In the genomic region with DNA sequence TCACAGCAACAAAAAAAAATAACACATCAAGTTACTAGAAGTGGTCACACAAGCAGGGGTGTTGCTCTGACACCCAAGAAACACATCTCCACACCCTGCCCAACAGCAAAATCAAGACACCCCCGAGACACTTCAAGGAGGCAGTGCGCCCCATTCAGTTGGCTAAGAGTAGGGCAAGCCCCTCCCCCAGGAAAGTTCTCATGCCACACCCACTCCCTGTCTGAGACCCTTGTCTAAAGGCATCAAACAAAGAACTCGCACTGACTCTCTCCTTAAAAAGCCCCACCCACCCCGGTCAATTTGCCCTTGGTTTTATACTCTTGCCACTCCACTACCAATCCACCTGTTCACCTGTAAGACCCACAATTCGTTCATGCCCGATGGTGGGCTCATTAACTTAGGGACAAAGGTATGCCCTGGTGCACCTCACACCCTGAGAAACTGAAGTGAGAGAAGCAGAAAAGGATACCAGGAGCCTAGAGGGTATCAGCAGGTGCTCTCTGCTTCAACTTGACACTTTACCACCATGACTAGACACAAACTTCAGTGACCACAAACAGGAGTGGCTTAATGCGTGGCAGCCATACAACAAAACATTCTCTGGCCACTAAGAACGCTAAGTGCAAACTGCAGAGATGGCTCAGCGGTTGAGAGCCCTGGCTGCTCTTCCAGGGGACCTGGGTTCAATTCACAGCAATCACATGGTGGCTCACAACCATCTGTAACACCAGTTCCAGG, we compare ENCODE assay signal across 9 mouse cellular contexts. TPM values are rescaled to one million over a fixed set of nuclear protein-coding genes. Genes with fewer than 3 reads are reported as not detected.
DNase-seq lines count a peak whose midpoint lies in the region; ATAC-seq and TF ChIP-seq lines count a peak whose summit lies in the region.
"Had no signal": no experiment of that assay in that cellular context is flagged by ENCODE, and none has a peak within 500 bp of the region (broad histone marks: within the 10 kb centered on the region; RNA-seq: fewer than 3 reads in every experiment).

No protein-coding gene starts in this region.

- no peaks in the 10 kb centered on the region for H3K9me3 ChIP-seq in heart, embryonic 11.5 days (replicated peaks; ENCODE audit: control insufficient read depth, low read length)
- H3K9me3 ChIP-seq in lung, embryonic 14.5 days (ENCODE audit: low read depth, low read length): no peaks in the 10 kb centered on the region

- no peak overlapping the region for H3K4me2 ChIP-seq in heart, embryonic 11.5 days
- H3K4me2 ChIP-seq in lung, embryonic 14.5 days: no peak overlapping the region

- H3K36me3 ChIP-seq in heart, embryonic 11.5 days (ENCODE audit: control insufficient read depth, insufficient read depth, low read length): peaks cover 8% of the 10 kb centered on the region
- H3K36me3 ChIP-seq in lung, embryonic 14.5 days (ENCODE audit: insufficient read depth): peaks cover 36% of the 10 kb centered on the region

- H3K9ac ChIP-seq in heart, embryonic 11.5 days (ENCODE audit: low read depth, low read length): no peak overlapping the region
- no peak overlapping the region for H3K9ac ChIP-seq in lung, embryonic 14.5 days

- H3K27me3 ChIP-seq in heart, embryonic 11.5 days (ENCODE audit: control insufficient read depth, insufficient read depth, low read length): no peaks in the 10 kb centered on the region
- H3K27me3 ChIP-seq in lung, embryonic 14.5 days (ENCODE audit: insufficient read depth, low read length): no peaks in the 10 kb centered on the region

- H3K27ac ChIP-seq in heart, embryonic 11.5 days (ENCODE audit: low read depth, low read length): peak overlapping the region; percentile 58
- H3K27ac ChIP-seq in lung, embryonic 14.5 days (ENCODE audit: low read depth): peak overlapping the region; percentile 15; the same call in 1 of the 2 replicates
- peak overlapping the region; percentile 45 for H3K27ac ChIP-seq in brown adipose tissue, adult 24 weeks (replicated peaks; ENCODE audit: low read depth, low read length)

- no peak overlapping the region for H3K4me3 ChIP-seq in heart, embryonic 11.5 days (ENCODE audit: low read depth, low read length)
- H3K4me3 ChIP-seq in lung, embryonic 14.5 days (ENCODE audit: low read depth, low read length): no peak overlapping the region
- H3K4me3 ChIP-seq in brown adipose tissue, adult 24 weeks (ENCODE audit: insufficient read depth, low read depth, low read length): no peak overlapping the region

- TF ChIP-seq CTCF in lung, embryonic 14.5 days (IDR thresholded peaks at IDR 0.05; ENCODE audit: low read depth): no peak

- 83% methylated on average over 9 of the region's 9 CpGs for WGBS in heart, embryonic 11.5 days (ENCODE audit: insufficient replicate concordance)
- WGBS in lung, embryonic 14.5 days: 70% methylated on average over 9 of the region's 9 CpGs

- DNase-seq in heart, postnatal 4 days: no peak
- no peak for DNase-seq in lung, embryonic 14.5 days
- DNase-seq in lung, postnatal 10 days: no peak
- no peak for DNase-seq in urinary bladder, postnatal 36 days (ENCODE audit: low spot score in 2 of 2)
- DNase-seq: lung, adult 2 months had no signal

- peaks cover 86% of the 10 kb centered on the region for H3K4me1 ChIP-seq in heart, embryonic 11.5 days (ENCODE audit: control insufficient read depth, insufficient read depth, low read length)
- peaks cover 35% of the 10 kb centered on the region for H3K4me1 ChIP-seq in lung, embryonic 14.5 days (ENCODE audit: insufficient read depth)
- peaks cover 40% of the 10 kb centered on the region for H3K4me1 ChIP-seq in brown adipose tissue, adult 24 weeks (ENCODE audit: control insufficient read depth, insufficient read depth, insufficient read length, low read length)

- ATAC-seq in heart, embryonic 11.5 days (replicated peaks; ENCODE audit: insufficient number of reproducible peaks, low FRiP score, low TSS enrichment): no peak
- no peak for ATAC-seq in lung, embryonic 14.5 days (ENCODE audit: insufficient read depth)
- ATAC-seq in monocyte, adult 5-6 weeks (replicated peaks; ENCODE audit: insufficient number of reproducible peaks, low FRiP score, low TSS enrichment, poor library complexity, severe bottlenecking): peak; percentile 2; the same call in 1 of the 2 replicates
- no peak for ATAC-seq in activated CD4-positive, CD25-positive, alpha-beta regulatory T cell, adult 4 months

RNA-seq across cellular contexts. Expression of gene Zmynd8, which starts 45.8 kb away (rescaled TPM):
- polyA plus RNA-seq in heart, embryonic 11.5 days (2014; fragmentation: Nextera tagmentation; extraction: Ambion mirVana): 39.6 and 47.6 TPM in 2 replicates
- 10 to 100 TPM; 49.5 to 50.4 TPM for total RNA-seq in heart, postnatal 4 days (2021)
- 40.5 and 46.0 TPM in 2 replicates for polyA plus RNA-seq in lung, embryonic 14.5 days (2014; fragmentation: Nextera tagmentation; extraction: Ambion mirVana)
- polyA plus RNA-seq in brown adipose tissue, adult 24 weeks (2012; ENCODE audit: insufficient read depth, insufficient read length, missing spikeins): 6.7 and 17.9 TPM in 2 replicates
- total RNA-seq in monocyte, adult 5-6 weeks (2017): 42.6 to 54.2 TPM (median 44.4 TPM) in 3 replicates
- polyA plus RNA-seq in activated CD4-positive, CD25-positive, alpha-beta regulatory T cell, adult 4 months (2017; shearing (Covaris generic)): 10 to 100 TPM; 41.1 to 48.5 TPM
